Mouse (Mus musculus): ENCODE results near the gene Phospho2. TPM values are rescaled to one million over a fixed set of nuclear protein-coding genes. Genes with fewer than 3 reads are reported as not detected.

Phospho2 gene
- polyA plus RNA-seq, 1 experiment from 2014 or later = 29.3 TPM

GRCm38 (mm10) chr2:69830116-69830515, 40.7 kb downstream of the Phospho2 start:
- Histone ChIP-seq H3K27me3 (ENCODE audit: poor library complexity, severe bottlenecking) (no peaks in the 10 kb centered on the region), H3K4me3 (no peak overlapping the region), H3K27ac (no peak overlapping the region), H3K36me3 (replicated peaks) (peaks cover 83% of the 10 kb centered on the region), H3K9me3 (no peaks in the 10 kb centered on the region), H3K4me1 (peaks cover 18% of the 10 kb centered on the region)
- DNase-seq (ENCODE audit: extremely low spot score, low spot score) = no peak
- WGBS = 93% methylated on average over 8 of the region's 8 CpGs

- no peaks in the 10 kb centered on the region for H3K9me3 ChIP-seq
- 79% methylated on average over 7 of the region's 7 CpGs for WGBS
Measured at GRCm38 (mm10) chr2:69837244-69837967, 48.0 kb downstream of the Phospho2 start.

DNA sequence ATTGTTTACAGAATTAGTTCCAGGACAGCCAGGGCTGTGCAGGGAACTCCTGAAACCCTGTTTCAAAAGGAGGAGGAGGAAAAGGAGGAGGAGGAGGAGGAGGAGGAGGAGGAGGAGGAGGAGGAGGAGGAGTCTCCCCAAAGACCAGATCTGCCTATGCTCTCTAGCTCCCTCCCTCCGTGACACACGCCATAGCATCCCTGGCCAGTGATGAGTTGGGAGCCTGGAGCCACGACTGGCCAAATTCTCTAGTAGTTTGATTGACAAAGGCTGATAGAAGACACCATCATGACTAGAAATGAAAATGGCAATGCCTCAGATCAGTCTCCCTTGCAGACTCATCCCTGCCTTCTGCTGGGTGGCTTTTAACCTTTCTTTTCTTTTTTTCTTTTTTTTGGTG, 48.6 kb downstream of the Phospho2 start:
- Histone ChIP-seq H3K36me3 (replicated peaks) (peaks cover 40% of the 10 kb centered on the region), H3K27me3 (ENCODE audit: poor library complexity, severe bottlenecking) (no peaks in the 10 kb centered on the region), H3K4me3 (no peak overlapping the region), H3K9me3 (no peaks in the 10 kb centered on the region), H3K4me1 (peaks cover 6% of the 10 kb centered on the region), H3K27ac (no peak overlapping the region)
- WGBS = 41% methylated on average over 3 of the region's 3 CpGs
- no peak for DNase-seq (ENCODE audit: extremely low spot score, low spot score)

More at GRCm38 (mm10) chr2:69837244-69837967, 48.0 kb downstream of the Phospho2 start:
- Histone ChIP-seq H3K27me3 (ENCODE audit: poor library complexity, severe bottlenecking) (no peaks in the 10 kb centered on the region), H3K4me3 (no peak overlapping the region), H3K36me3 (replicated peaks) (peaks cover 45% of the 10 kb centered on the region), H3K4me1 (peaks cover 6% of the 10 kb centered on the region), H3K27ac (no peak overlapping the region)
- no peak for DNase-seq (ENCODE audit: extremely low spot score, low spot score)

- Histone ChIP-seq H3K9me3 (no peaks in the 10 kb centered on the region), H3K4me3 (no peak overlapping the region), H3K27ac (no peak overlapping the region), H3K36me3 (replicated peaks) (peaks cover 32% of the 10 kb centered on the region), H3K27me3 (ENCODE audit: poor library complexity, severe bottlenecking) (no peaks in the 10 kb centered on the region), H3K4me1 (peaks cover 6% of the 10 kb centered on the region)
- no peak for DNase-seq (ENCODE audit: extremely low spot score, low spot score)
Measured at GRCm38 (mm10) chr2:69838707-69839106, 49.3 kb downstream of the Phospho2 start.

- no peak for DNase-seq (ENCODE audit: extremely low spot score, low spot score)
- H3K4me3 ChIP-seq = no peak overlapping the region
- H3K36me3 ChIP-seq (replicated peaks) = peaks cover 17% of the 10 kb centered on the region
- peaks cover 6% of the 10 kb centered on the region for H3K4me1 ChIP-seq
- no peak overlapping the region for H3K27ac ChIP-seq
- no peaks in the 10 kb centered on the region for H3K27me3 ChIP-seq (ENCODE audit: poor library complexity, severe bottlenecking)
- 31% methylated on average over 6 of the region's 6 CpGs for WGBS
- no peaks in the 10 kb centered on the region for H3K9me3 ChIP-seq
Measured at GRCm38 (mm10) chr2:69840261-69840660, 50.8 kb downstream of the Phospho2 start.

DNA sequence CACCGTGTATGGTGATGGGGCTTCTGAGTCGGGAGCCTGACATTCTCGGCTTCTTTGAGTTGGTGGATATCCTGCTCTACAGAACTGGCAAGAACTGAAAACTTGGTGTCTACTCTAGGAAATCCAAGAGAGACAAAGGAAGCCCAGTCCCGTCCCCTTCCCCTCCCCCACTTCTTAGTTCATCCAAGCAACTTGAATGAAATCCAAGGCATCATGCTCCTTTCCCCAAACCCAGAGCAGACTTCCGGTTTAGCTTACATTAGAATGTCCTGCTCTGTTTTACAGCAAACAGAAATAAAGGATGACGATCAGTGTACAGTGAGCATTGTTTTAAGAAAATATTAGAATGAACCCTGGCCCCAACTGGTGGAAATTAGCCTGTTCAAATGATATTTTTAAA, 59.8 kb downstream of the Phospho2 start:
- Histone ChIP-seq H3K9me3 (no peaks in the 10 kb centered on the region), H3K4me1 (peaks cover 4% of the 10 kb centered on the region), H3K36me3 (replicated peaks) (no peaks in the 10 kb centered on the region), H3K27me3 (ENCODE audit: poor library complexity, severe bottlenecking) (no peaks in the 10 kb centered on the region), H3K4me3 (no peak overlapping the region), H3K27ac (0 out of 2 replicates have a peak overlapping the region, but pooled peaks have one; percentile 40)
- no peak for DNase-seq (ENCODE audit: extremely low spot score, low spot score)
- 72% methylated on average over 6 of the region's 6 CpGs for WGBS

Other genes with a start within 250 kb of the Phospho2 start
- gene Lrp2, start 203.6 kb upstream of the Phospho2 start, polyA plus RNA-seq (2016; fragmentation: Nextera tagmentation; extraction: Ambion mirVana) = 3.3 TPM in 2 replicates
- gene Bbs5, start 142.5 kb upstream of the Phospho2 start, polyA plus RNA-seq (2016; fragmentation: Nextera tagmentation; extraction: Ambion mirVana) = 14.5 and 15.6 TPM in 2 replicates
- 0.11 and 0.21 TPM in 2 replicates for gene Klhl41, start 119.5 kb upstream of the Phospho2 start, polyA plus RNA-seq (2016; fragmentation: Nextera tagmentation; extraction: Ambion mirVana)
- gene Fastkd1, start 76.1 kb upstream of the Phospho2 start, polyA plus RNA-seq (2016; fragmentation: Nextera tagmentation; extraction: Ambion mirVana) = 18.6 and 19.1 TPM in 2 replicates
- gene Ppig, start 67.1 kb upstream of the Phospho2 start, polyA plus RNA-seq (2016; fragmentation: Nextera tagmentation; extraction: Ambion mirVana) = 155 and 168 TPM in 2 replicates
- gene Ccdc173, start within 50 bp of the Phospho2 start, polyA plus RNA-seq (2016; fragmentation: Nextera tagmentation; extraction: Ambion mirVana) = 2.9 and 4.1 TPM in 2 replicates
- gene Klhl23, start 32.3 kb downstream of the Phospho2 start, polyA plus RNA-seq (2016; fragmentation: Nextera tagmentation; extraction: Ambion mirVana) = 27.3 and 28.7 TPM in 2 replicates
- gene Ssb, start 71.9 kb downstream of the Phospho2 start, polyA plus RNA-seq (2016; fragmentation: Nextera tagmentation; extraction: Ambion mirVana) = 406 and 461 TPM in 2 replicates
- 44.4 and 48.0 TPM in 2 replicates for gene Mettl5, start 96.0 kb downstream of the Phospho2 start, polyA plus RNA-seq (2016; fragmentation: Nextera tagmentation; extraction: Ambion mirVana)
- gene Ubr3, start 107.6 kb downstream of the Phospho2 start, polyA plus RNA-seq (2016; fragmentation: Nextera tagmentation; extraction: Ambion mirVana) = 10.3 and 11.8 TPM in 2 replicates
- not detected in 2 replicates for gene Myo3b, start 249.5 kb downstream of the Phospho2 start, polyA plus RNA-seq (2016; fragmentation: Nextera tagmentation; extraction: Ambion mirVana)